Mouse (Mus musculus): Measurements from ENCODE around the gene Slc2a13.

Gene Slc2a13

GRCm38 (mm10) chr15:91377568-91377967, 195.5 kb downstream of the Slc2a13 start:
- DNase-seq (ENCODE audit: extremely low spot score, low read depth, low spot score), result no peak

- no peak for DNase-seq (ENCODE audit: extremely low spot score, low read depth, low spot score)
Observed at GRCm38 (mm10) chr15:91377105-91377504, 196.0 kb downstream of the Slc2a13 start.

- DNase-seq (ENCODE audit: extremely low spot score, low read depth, low spot score), result no peak
Observed at GRCm38 (mm10) chr15:91374441-91374840, 198.6 kb downstream of the Slc2a13 start.

DNA sequence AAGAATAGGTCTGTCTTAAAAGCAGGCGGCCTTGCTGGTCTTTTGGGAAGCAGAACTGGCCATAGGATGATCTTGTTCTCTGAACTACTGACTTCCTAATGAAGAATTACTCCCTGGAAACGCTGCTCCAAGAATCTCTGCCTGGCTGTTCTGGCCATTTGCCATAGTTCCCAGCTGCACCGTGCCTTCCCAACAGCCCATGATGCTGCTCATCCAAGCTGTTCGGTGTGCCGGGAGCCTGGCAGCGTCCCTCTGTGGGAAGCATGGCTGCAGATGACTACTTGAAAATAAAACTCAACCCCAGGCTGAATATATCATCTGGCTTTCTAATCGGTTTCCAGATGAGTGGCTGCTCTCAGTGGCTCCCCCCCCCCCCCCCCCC, 199.9 kb downstream of the Slc2a13 start:
- no peak for DNase-seq (ENCODE audit: extremely low spot score, low read depth, low spot score)

- DNase-seq (ENCODE audit: extremely low spot score, low read depth, low spot score), result no peak
Observed at GRCm38 (mm10) chr15:91372464-91373202, 200.4 kb downstream of the Slc2a13 start.

GRCm38 (mm10) chr15:91371859-91372394, 201.1 kb downstream of the Slc2a13 start:
- DNase-seq (ENCODE audit: extremely low spot score, low read depth, low spot score), result no peak

- DNase-seq (ENCODE audit: extremely low spot score, low read depth, low spot score), result no peak
Observed at GRCm38 (mm10) chr15:91369736-91370449, 203.2 kb downstream of the Slc2a13 start.

DNA sequence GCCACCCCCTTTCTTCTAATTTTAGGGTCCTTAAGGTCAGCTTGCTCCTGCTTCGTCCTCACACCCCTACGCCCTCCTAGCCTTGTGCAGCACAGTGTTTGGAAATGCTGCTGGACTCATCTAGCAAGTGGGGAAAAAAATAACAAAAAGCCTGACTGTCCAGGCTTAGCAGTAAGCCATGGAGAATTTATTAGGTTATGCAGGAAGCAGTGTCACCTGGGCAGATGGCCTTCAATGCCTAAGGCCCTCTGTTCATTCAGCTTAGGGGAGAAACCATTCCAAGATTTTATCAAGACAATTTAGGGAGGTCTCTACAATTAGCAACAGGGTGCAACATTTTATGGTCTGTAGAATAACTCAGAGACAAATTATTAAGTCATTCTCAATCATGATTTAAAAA, 212.6 kb downstream of the Slc2a13 start:
- no peak for DNase-seq (ENCODE audit: extremely low spot score, low read depth, low spot score)

GRCm38 (mm10) chr15:91351006-91351405, 222.1 kb downstream of the Slc2a13 start:
- DNase-seq (ENCODE audit: extremely low spot score, low read depth, low spot score), result no peak

- no peak for DNase-seq (ENCODE audit: extremely low spot score, low read depth, low spot score)
Observed at GRCm38 (mm10) chr15:91338350-91338749, 234.7 kb downstream of the Slc2a13 start.

- no peak for DNase-seq (ENCODE audit: extremely low spot score, low read depth, low spot score)
Observed at GRCm38 (mm10) chr15:91334416-91334900, 238.6 kb downstream of the Slc2a13 start.

GRCm38 (mm10) chr15:91327748-91328147, 245.3 kb downstream of the Slc2a13 start:
- DNase-seq (ENCODE audit: extremely low spot score, low read depth, low spot score), result no peak

GRCm38 (mm10) chr15:91327023-91327422, 246.0 kb downstream of the Slc2a13 start:
- DNase-seq (ENCODE audit: extremely low spot score, low read depth, low spot score), result no peak

DNA sequence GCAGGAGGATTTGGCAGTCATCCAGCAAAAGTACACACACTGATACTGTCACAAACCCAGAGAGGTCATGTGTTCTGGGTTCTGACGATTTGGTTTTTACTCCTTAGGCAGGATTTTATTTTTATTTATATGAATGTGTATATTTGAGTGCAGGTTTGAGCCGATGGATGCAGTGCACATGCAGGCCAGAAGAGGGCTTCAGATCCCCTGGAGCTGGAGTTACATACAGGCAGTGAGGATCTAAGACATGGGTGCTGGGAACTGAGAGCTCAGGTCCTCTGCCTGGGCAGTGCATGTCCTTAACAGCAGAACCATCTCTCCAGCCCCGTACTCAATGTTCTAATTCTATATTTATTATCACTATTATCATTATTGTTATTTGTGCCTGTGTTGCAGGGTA, 253.7 kb downstream of the Slc2a13 start:
- no peak for DNase-seq (ENCODE audit: extremely low spot score, low read depth, low spot score)

DNA sequence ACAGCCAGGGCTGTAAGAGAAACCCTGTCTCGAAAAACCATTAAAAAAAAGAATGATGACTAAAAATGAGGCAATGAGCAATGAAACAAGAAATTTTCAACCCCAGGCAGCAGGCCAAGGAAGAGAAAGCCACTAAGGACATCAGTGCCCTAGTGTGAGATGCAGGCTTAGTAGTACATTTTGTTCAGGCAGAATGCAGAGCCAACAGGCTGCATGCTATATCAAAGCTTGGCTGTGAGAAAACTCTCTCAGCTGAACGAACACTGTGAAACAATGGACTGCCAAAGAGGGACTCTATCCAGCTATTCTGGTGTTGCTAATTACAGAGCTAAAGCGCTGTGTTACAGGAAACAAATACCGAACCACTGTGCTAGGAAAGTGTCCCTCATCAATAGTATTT, 256.1 kb downstream of the Slc2a13 start:
- no peak for DNase-seq (ENCODE audit: extremely low spot score, low read depth, low spot score)

- no peak for DNase-seq (ENCODE audit: extremely low spot score, low read depth, low spot score)
Observed at GRCm38 (mm10) chr15:91314402-91315318, 258.4 kb downstream of the Slc2a13 start.

- peak; percentile 62 for DNase-seq (ENCODE audit: extremely low spot score, low read depth, low spot score)
Observed at GRCm38 (mm10) chr15:91304296-91304852, 268.7 kb downstream of the Slc2a13 start.

- peak; percentile 73 for DNase-seq (ENCODE audit: extremely low spot score, low read depth, low spot score)
Observed at GRCm38 (mm10) chr15:91301366-91301765, 271.7 kb downstream of the Slc2a13 start.

GRCm38 (mm10) chr15:91299319-91299835, 273.7 kb downstream of the Slc2a13 start:
- DNase-seq (ENCODE audit: extremely low spot score, low read depth, low spot score), result no peak

GRCm38 (mm10) chr15:91283418-91283817, 289.6 kb downstream of the Slc2a13 start:
- DNase-seq (ENCODE audit: extremely low spot score, low read depth, low spot score), result no peak

Data from hindlimb bud, embryonic 11.5 days (tissue).